Mouse (Mus musculus) spleen, adult 2 months (tissue): ENCODE results near the gene Tcp11l2. TPM values are rescaled to one million over a fixed set of nuclear protein-coding genes. Genes with fewer than 3 reads are reported as not detected.

Source experiments
- DNase-seq, 2 experiments: peaks; one replicate each; pipeline versions ENCODE4 v3.0.0 to v3.0.0-alpha.2; 2012 to 2021; ENCODE audit warnings: low spot score in 2 of 2, low read depth in 1 of 2
- H3K27ac ChIP-seq: fragments of 200-500 bp; 2 replicates; pipeline ENCODE4 v1.5.1; 2012; ENCODE audit warnings: low read length, inconsistent platforms; ENCODE audit not compliant: insufficient read depth
- H3K27me3 ChIP-seq: fragments of 200-500 bp; 2 replicates; pipeline ENCODE4 v1.6.1; 2012; ENCODE audit warnings: mild to moderate bottlenecking, moderate library complexity, low read length, inconsistent platforms; ENCODE audit not compliant: control insufficient read depth, insufficient read depth
- H3K36me3 ChIP-seq: fragments of 200-500 bp; 2 replicates; pipeline ENCODE4 v1.6.1; 2012; ENCODE audit warnings: mild to moderate bottlenecking, low read length, inconsistent platforms; ENCODE audit not compliant: control insufficient read depth, insufficient read depth
- H3K4me1 ChIP-seq: fragments of 200-500 bp; 2 replicates; pipeline ENCODE4 v1.6.1; 2011; ENCODE audit warnings: inconsistent platforms; ENCODE audit not compliant: control insufficient read depth, insufficient read depth, insufficient read length
- H3K4me3 ChIP-seq: fragments of 200-500 bp; 2 replicates; pipeline ENCODE4 v1.5.1; 2011; ENCODE audit warnings: mild to moderate bottlenecking, inconsistent platforms; ENCODE audit not compliant: insufficient read depth, insufficient read length; ENCODE audit errors: extremely low read depth
- CTCF ChIP-seq: fragments of 200-500 bp; IDR thresholded peaks from 2 replicates; pipeline ENCODE4 v1.5.1; 2011; ENCODE audit warnings: mild to moderate bottlenecking, inconsistent platforms; ENCODE audit not compliant: insufficient read depth, insufficient read length, insufficient replicate concordance; ENCODE audit errors: extremely low read depth
- POLR2A ChIP-seq: fragments of 200-500 bp; IDR thresholded peaks from 2 replicates; pipeline ENCODE4 v1.6.1; 2011; ENCODE audit warnings: low read depth, low read length, inconsistent platforms
- WGBS: fragments of 180-500 bp; shearing (Covaris S2); methylation state at CpG from one replicate; pipeline ENCODE4 v1.1.7; 2018; 5-methylcytosine and 5-hydroxymethylcytosine counted together
- polyA plus RNA-seq: library from polyadenylated mRNA; depleted of rRNA; stranded (reverse); fragments of >200 nt; gene quantifications from 2 replicates; pipeline ENCODE4 v1.2.3, GENCODE M21; 2012

The Tcp11l2 gene
- polyA plus RNA-seq, 1 experiment: 81.2 TPM

DNA sequence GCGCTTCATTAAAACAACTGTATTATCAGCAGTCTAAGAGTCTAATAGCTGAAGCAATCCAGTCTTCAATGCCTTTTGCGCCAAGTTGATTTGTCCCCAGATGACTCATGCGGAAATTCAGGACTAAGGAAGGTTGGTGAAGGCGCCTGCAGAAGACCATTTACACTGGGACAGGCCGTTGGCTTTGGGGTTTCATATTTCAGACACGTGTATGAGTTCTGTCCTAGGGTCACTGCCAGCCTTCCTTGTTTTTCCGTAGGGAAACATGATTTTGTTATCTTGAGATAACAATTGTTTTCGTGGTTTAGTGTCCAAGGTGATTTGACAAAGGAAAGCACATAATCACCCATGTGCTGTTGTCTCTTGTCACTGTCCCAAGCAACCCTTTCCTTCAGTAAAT lies 4.8 kb downstream of the Tcp11l2 start:
- no peak overlapping the region for H3K4me3 ChIP-seq
- peaks cover 22% of the 10 kb centered on the region; the same call in 1 of the 2 replicates for H3K4me1 ChIP-seq
- 85% methylated on average over 8 of the region's 8 CpGs for WGBS
- H3K36me3 ChIP-seq: no peaks in the 10 kb centered on the region
- TF ChIP-seq POLR2A (no peak), CTCF (no peak)
- no peaks in the 10 kb centered on the region for H3K27me3 ChIP-seq
- no peak for DNase-seq
- no peak overlapping the region for H3K27ac ChIP-seq

DNA sequence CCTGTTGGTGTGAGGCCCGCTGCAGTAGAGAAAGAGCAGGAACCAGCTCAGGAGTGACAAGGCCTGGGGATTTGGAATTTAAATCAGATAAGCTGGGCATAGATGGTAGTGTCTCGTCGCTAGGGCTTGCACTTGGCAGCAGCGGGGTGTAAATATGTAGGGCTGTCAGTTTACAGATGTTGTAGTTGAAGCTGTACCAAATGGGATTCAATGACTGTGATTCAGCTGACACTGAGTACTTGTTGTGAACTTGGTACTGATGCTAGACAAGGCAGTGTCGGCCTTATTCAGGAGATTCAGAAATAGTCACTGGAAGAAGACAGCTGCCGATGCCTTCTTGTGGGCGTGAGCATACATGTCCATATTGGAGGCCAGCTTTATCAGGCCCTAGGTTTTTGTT lies 5.8 kb downstream of the Tcp11l2 start:
- DNase-seq: no peak
- Histone ChIP-seq H3K4me1 (peaks cover 22% of the 10 kb centered on the region; the same call in 1 of the 2 replicates), H3K36me3 (peaks cover 4% of the 10 kb centered on the region; the same call in 1 of the 2 replicates), H3K27me3 (no peaks in the 10 kb centered on the region), H3K27ac (no peak overlapping the region), H3K4me3 (no peak overlapping the region)
- no peak for TF ChIP-seq CTCF
- TF ChIP-seq POLR2A: no peak
- WGBS: 92% methylated on average over 7 of the region's 7 CpGs

DNA sequence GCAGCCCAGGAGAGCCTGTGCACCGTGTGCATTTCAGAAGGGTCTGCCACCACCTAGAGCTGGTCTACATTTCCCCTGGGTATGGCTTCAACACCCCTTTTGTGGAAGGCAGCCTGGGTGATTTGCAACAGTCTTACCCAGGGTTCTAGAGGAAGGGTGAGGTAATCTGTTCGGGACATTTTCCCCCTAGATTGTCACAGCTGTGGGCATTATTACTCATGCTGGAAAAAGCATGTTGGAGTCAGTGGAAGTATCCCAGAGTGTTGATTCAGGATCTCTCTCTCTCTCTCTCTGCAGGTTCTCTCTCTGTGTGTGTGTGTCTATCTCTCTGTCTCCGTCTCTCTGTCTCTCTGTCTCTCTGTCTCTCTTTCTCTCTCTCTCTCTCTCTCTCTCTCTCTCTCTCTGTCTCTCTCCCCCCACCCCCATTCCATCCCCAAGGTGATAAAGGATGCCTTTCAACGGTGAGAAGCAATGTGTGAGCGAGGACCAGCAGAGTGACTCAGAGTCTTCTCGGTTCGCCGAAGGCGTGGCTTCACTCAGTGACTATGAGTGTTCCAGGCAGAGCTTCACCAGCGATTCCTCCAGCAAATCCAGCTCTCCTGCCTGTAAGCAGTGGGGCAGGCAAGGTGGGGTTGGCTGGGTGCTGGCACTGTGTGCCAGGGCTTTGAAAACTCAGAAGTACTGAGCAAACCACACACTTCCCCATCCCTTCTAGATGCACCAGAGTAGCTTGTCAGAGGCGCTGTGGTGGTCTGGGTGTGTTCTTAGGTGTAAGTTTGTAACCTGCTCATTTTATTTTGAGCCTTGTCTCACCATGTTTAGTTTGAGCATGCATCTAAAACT lies 8.2 kb downstream of the Tcp11l2 start:
- 58% methylated on average over 11 of the region's 11 CpGs for WGBS
- peak in 1 of 2 experiments; percentile 9 for DNase-seq

DNA sequence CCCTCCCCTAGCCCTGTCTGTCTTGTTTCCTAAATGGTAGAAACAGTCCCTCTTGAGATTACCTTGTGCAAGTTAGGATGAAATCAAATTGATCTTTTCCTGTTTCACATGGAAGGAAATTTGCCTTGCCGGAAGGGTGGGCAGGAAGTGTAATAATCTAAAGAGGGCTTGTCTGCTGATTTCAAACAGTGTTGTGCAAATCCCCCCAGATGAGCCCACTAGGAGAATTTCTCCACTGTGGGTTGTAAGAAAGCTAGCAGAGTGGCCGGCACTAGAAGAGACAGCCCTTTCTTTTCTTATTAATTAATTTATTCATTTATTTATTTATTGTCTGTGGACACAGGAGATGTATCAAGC lies 8.8 kb downstream of the Tcp11l2 start:
- peaks cover 11% of the 10 kb centered on the region; the same call in 1 of the 2 replicates for H3K4me1 ChIP-seq
- no peak overlapping the region for H3K4me3 ChIP-seq
- DNase-seq: no peak
- WGBS: 55% methylated on average over 2 of the region's 2 CpGs
- peak overlapping the region; percentile 44; the same call in 1 of the 2 replicates for H3K27ac ChIP-seq
- TF ChIP-seq CTCF: no peak
- no peak for TF ChIP-seq POLR2A
- H3K36me3 ChIP-seq: peaks cover 16% of the 10 kb centered on the region
- H3K27me3 ChIP-seq: no peaks in the 10 kb centered on the region

More for the DNA sequence above, 8.2 kb downstream of the Tcp11l2 start:
- Histone ChIP-seq H3K27ac (peak overlapping the region; percentile 44), H3K4me3 (no peak overlapping the region), H3K4me1 (peaks cover 13% of the 10 kb centered on the region; the same call in 1 of the 2 replicates), H3K36me3 (peaks cover 10% of the 10 kb centered on the region), H3K27me3 (no peaks in the 10 kb centered on the region)
- TF ChIP-seq CTCF (no peak), POLR2A (no peak)

DNA sequence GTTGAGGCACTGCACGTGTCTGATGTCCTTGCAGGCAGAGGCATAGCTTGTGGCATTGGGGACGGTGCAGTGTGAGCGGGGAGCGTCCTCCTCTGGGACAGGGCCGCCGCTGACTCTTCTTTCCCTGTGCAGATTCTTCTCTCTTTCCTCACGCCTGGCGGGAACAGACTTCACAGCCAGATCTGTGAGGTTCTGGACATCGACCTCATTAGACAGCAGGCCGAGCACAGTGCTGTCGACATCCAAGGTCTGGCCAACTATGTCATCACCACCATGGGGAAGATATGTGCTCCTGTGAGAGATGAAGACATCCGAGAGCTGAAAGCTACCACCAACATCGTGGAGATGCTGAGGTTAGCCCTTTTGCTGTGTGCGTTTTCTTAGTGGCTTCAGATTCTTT lies 14.5 kb downstream of the Tcp11l2 start:
- TF ChIP-seq CTCF: no peak
- TF ChIP-seq POLR2A: no peak
- Histone ChIP-seq H3K27ac (0 out of 2 replicates have a peak overlapping the region, but pooled peaks have one; percentile 1), H3K4me1 (no peaks in the 10 kb centered on the region; the same call in 1 of the 2 replicates), H3K36me3 (peaks cover 49% of the 10 kb centered on the region), H3K4me3 (no peak overlapping the region), H3K27me3 (no peaks in the 10 kb centered on the region)
- no peak for DNase-seq
- WGBS: 90% methylated on average over 14 of the region's 14 CpGs

DNA sequence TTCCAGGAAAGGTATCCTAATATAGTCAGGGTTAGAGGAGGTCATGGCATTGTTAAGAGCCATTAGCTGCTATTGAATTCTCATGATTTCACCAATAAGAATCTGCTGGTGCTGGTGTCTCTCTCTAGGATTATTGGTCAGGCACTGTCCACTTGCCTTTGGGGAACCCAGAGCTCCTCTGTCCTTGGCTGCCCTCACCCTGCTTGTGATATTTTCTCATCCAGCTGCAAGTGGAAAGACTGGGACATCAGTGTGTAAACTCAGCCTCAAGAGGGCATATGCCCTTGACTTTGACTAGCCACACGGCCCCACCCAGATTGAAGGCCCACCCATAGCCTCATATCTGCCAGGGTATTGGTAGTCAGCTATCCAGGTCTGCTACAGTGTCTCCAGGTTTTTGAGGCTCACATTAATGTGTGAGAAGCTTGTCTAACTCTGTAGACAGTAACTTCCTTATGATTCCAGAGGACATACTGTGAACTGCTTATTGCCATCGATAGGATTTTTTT lies 15.3 kb downstream of the Tcp11l2 start:
- Histone ChIP-seq H3K27ac (no peak overlapping the region), H3K27me3 (no peaks in the 10 kb centered on the region), H3K4me1 (no peaks in the 10 kb centered on the region), H3K4me3 (no peak overlapping the region), H3K36me3 (peaks cover 54% of the 10 kb centered on the region)
- no peak for TF ChIP-seq CTCF
- no peak for TF ChIP-seq POLR2A
- 84% methylated on average over 2 of the region's 2 CpGs for WGBS
- no peak for DNase-seq

DNA sequence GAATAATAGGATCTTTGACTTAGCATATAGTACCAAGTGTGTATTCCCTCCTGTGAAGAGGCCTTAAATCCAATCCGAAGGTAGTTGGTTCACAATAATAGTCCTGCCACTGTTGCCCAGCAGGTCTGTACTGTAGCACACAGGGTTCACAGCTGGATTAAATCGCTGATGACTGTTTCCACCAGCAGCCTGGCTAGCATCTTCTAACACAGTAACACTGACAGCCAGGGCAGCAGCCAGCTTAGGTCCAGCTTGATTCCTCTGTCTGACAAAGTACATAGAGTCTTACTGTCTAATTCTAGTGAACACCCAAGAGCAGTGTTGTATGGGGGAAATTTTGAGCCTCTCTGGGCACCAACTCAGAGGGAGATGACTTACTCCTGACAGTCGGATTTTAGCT lies 16.3 kb downstream of the Tcp11l2 start:
- DNase-seq: no peak
- Histone ChIP-seq H3K27ac (no peak overlapping the region), H3K4me1 (no peaks in the 10 kb centered on the region), H3K27me3 (no peaks in the 10 kb centered on the region), H3K36me3 (peaks cover 52% of the 10 kb centered on the region), H3K4me3 (no peak overlapping the region)
- TF ChIP-seq CTCF: no peak
- TF ChIP-seq POLR2A: no peak
- 82% methylated on average over 3 of the region's 3 CpGs for WGBS
